Mouse (Mus musculus) stomach, embryonic 15.5 days (tissue): ENCODE results near the gene Gfi1. TPM values are rescaled to one million over a fixed set of nuclear protein-coding genes. Genes with fewer than 3 reads are reported as not detected.
A peak's percentile ranks its signal among the peaks of the same experiment; 100 is the strongest.

Experiments
- ATAC-seq: fragments of 200-750 bp; cut with Nextera tagmentation; 2 replicates; pipeline ENCODE4 v1.8.0; 2017; ENCODE audit warnings: low read depth, moderate number of reproducible peaks, moderate TSS enrichment; ENCODE audit not compliant: insufficient read depth, low FRiP score
- H3K27ac ChIP-seq: fragments of 300-500 bp; sonication (generic); 2 replicates; pipeline ENCODE4 v1.5.1; 2015; ENCODE audit warnings: mild to moderate bottlenecking, inconsistent platforms
- H3K27me3 ChIP-seq: fragments of 300-500 bp; sonication (generic); replicated peaks from 2 replicates; pipeline ENCODE4 v1.6.1; 2015; ENCODE audit warnings: inconsistent platforms
- H3K36me3 ChIP-seq: fragments of 300-500 bp; sonication (generic); 2 replicates; pipeline ENCODE4 v1.6.1; 2015; ENCODE audit warnings: inconsistent platforms
- H3K4me1 ChIP-seq: fragments of 300-500 bp; sonication (generic); 2 replicates; pipeline ENCODE4 v1.6.1; 2015; ENCODE audit warnings: inconsistent platforms
- H3K4me2 ChIP-seq: fragments of 300-500 bp; sonication (generic); 2 replicates; pipeline ENCODE4 v1.6.1; 2015; ENCODE audit warnings: mild to moderate bottlenecking, inconsistent platforms
- H3K4me3 ChIP-seq: fragments of 300-500 bp; sonication (generic); replicated peaks from 2 replicates; pipeline ENCODE4 v1.5.1; 2015; ENCODE audit warnings: inconsistent platforms
- H3K9ac ChIP-seq: fragments of 300-500 bp; sonication (generic); 2 replicates; pipeline ENCODE4 v1.6.1; 2015; ENCODE audit warnings: inconsistent platforms
- H3K9me3 ChIP-seq: fragments of 300-500 bp; sonication (generic); 2 replicates; pipeline ENCODE4 v1.6.1; 2016; ENCODE audit warnings: inconsistent platforms
- WGBS: fragments of 180-500 bp; shearing (Covaris S2); methylation state at CpG from one replicate; pipeline ENCODE4 v1.1.7; 2015; 5-methylcytosine and 5-hydroxymethylcytosine counted together
- polyA plus RNA-seq: library from polyadenylated mRNA; unstranded; fragments of >200 nt; fragmentation: Nextera tagmentation; extraction: Ambion mirVana; gene quantifications from 2 replicates; pipeline ENCODE4 v1.2.1, GENCODE M21; 2015

The Gfi1 gene
- polyA plus RNA-seq, 1 experiment from 2014 or later, result 1.6 TPM

GRCm38 (mm10) chr5:107738296-107738695 lies 12.5 kb upstream of the Gfi1 start:
- H3K4me3 ChIP-seq, result no peak overlapping the region
- no peak overlapping the region for H3K27ac ChIP-seq
- H3K9me3 ChIP-seq, result no peaks in the 10 kb centered on the region
- no peak overlapping the region for H3K9ac ChIP-seq
- WGBS, result 68% methylated on average over 3 of the region's 3 CpGs
- no peaks in the 10 kb centered on the region for H3K4me1 ChIP-seq
- no peak overlapping the region for H3K4me2 ChIP-seq
- H3K36me3 ChIP-seq, result no peaks in the 10 kb centered on the region
- ATAC-seq, result no peak
- H3K27me3 ChIP-seq, result no peaks in the 10 kb centered on the region

GRCm38 (mm10) chr5:107736171-107736570 lies 10.3 kb upstream of the Gfi1 start:
- WGBS, result 82% methylated on average over 5 of the region's 5 CpGs
- ATAC-seq, result no peak
- Histone ChIP-seq H3K36me3 (no peaks in the 10 kb centered on the region), H3K4me3 (no peak overlapping the region), H3K9me3 (no peaks in the 10 kb centered on the region), H3K27ac (no peak overlapping the region), H3K4me1 (no peaks in the 10 kb centered on the region), H3K9ac (no peak overlapping the region), H3K27me3 (0 out of 2 replicates have a peak, but pooled peaks cover 3% of the 10 kb centered on the region), H3K4me2 (no peak overlapping the region)

DNA sequence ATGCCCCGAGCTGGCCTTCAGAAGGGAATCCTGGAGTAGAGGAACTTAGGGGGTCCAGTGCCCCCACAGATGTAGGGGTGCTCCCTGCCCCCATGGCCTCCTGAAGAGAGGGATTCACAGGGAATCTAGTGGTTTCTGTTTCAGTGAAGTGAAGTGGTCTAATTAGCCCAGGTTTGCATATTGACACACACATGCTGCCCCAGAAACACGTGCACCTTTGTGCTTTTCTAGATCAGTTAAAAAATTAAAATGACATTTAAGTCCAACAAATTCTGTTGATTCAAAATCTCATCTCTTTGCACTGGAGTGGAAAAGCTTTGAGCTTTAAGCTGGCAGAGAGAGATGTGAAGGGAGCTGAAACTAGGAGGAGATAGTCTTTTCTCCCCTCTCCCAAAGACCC lies 6.0 kb upstream of the Gfi1 start:
- H3K9me3 ChIP-seq, result no peaks in the 10 kb centered on the region
- peaks cover 20% of the 10 kb centered on the region for H3K27me3 ChIP-seq
- no peak overlapping the region for H3K9ac ChIP-seq
- no peak for ATAC-seq
- H3K4me2 ChIP-seq, result no peak overlapping the region
- H3K4me1 ChIP-seq, result no peaks in the 10 kb centered on the region
- H3K4me3 ChIP-seq, result no peak overlapping the region
- H3K36me3 ChIP-seq, result no peaks in the 10 kb centered on the region
- WGBS, result 33% methylated on average over 2 of the region's 2 CpGs
- H3K27ac ChIP-seq, result no peak overlapping the region

DNA sequence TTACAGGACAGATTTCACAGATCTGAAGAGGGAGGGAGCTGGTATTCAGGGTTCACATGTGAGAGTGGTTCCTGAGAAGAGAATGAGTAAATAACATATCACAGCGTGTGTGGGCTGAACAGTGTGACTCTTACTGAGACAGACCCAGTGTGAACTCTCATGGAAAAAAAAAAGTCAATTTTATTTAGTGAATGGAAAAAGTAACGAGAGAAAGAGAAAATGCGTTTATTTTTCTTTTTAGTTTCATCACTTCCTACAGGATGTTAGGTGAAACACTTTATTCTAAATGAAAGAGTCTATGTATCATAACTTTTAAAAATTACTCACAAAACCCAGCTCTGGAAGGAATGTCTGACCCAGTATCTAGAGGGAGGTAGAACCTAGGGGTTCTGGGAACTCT lies 5.6 kb upstream of the Gfi1 start:
- Histone ChIP-seq H3K4me1 (peaks cover 4% of the 10 kb centered on the region), H3K4me2 (no peak overlapping the region), H3K9me3 (no peaks in the 10 kb centered on the region), H3K36me3 (no peaks in the 10 kb centered on the region), H3K27me3 (peaks cover 24% of the 10 kb centered on the region), H3K27ac (no peak overlapping the region), H3K9ac (no peak overlapping the region), H3K4me3 (no peak overlapping the region)
- ATAC-seq, result no peak
- WGBS, result 45% methylated on average over 3 of the region's 3 CpGs

GRCm38 (mm10) chr5:107727007-107727402 lies 1.2 kb upstream of the Gfi1 start:
- H3K4me1 ChIP-seq, result peaks cover 39% of the 10 kb centered on the region
- H3K4me2 ChIP-seq, result peak overlapping the region; percentile 64
- H3K36me3 ChIP-seq, result no peaks in the 10 kb centered on the region
- no peak overlapping the region for H3K9ac ChIP-seq
- no peak overlapping the region for H3K27ac ChIP-seq
- H3K4me3 ChIP-seq, result peak overlapping the region; percentile 35; the same call in 1 of the 2 replicates
- peaks cover 61% of the 10 kb centered on the region for H3K27me3 ChIP-seq
- ATAC-seq, result no peak
- H3K9me3 ChIP-seq, result no peaks in the 10 kb centered on the region
- 24% methylated on average over 12 of the region's 12 CpGs for WGBS

DNA sequence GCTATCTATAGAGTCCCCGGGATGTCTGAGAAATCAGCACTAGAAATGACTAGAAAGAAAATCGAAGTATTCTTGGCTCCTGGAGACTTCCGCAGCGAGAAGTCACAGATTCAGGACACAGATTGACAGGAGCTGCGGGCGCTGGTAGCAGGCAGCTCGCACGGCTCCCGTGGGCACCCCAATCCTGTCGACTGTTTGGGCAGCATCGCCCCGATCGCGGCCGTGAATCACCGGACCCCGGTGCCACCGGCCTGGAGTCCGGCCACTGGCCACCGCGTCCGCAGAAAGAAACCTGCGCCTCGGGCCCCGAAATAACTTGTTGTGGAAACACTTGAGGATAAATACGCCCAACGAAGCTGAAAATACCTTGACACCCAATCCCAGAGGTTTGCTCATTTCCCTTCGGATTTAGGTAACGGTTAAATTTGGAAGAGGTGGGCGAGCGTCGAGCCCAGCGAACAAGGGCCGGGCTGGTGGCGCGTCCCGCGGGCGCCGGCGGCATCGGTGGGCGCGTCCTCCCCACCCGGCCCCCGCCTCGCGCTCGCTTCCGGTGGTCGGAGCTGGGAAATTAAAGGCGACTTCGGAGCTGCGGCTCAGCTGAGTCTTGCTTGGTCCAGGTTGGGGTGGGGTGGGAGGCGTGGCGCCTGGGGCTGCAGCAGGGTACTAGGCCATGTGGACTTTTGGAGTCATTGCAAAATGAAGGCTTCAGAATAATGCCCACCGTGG lies 608 bp upstream of the Gfi1 start:
- peaks cover 64% of the 10 kb centered on the region for H3K27me3 ChIP-seq
- under 1% methylated on average over 57 of the region's 57 CpGs for WGBS

DNA sequence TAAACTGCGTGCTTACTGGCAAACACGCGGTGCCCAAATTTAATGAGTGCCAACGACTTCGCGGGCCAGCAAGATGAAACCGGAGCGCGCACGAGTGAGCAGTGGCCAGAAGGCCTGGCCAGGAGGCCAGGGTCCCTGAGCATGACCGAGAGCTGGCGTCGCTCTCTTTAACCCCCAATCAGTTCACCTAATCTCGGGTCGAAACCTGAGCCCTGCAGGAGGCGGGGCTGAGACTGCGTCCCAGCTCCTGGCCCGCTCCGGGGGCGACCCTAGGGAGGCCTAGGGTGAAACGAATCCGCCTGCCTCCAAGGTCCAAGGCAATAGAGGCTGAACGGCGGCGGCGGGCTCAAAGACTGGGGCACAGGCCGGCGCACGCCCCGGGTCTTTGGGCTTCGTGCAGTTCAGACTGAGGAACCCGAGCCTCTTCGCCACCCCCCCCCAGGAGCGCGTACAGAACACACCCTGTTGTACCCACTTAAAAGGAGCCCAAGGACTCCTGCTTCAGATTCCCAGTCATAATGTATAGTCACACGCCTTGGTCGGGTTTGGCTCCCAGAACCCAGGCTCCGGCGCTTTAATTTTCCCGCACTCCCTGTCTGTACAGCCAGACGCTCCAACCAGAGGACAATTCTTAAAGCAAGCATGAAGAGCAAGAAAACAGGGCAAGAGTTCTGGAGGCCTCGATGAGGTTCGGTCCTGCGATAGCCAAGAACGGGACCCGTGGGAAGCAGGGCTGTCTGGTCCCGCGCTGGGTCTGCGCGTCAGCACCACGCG lies 988 bp downstream of the Gfi1 start:
- no peaks in the 10 kb centered on the region for H3K9me3 ChIP-seq
- H3K4me2 ChIP-seq, result peak overlapping the region; percentile 64
- ATAC-seq, result 0 out of 2 replicates have a peak, but pooled peaks have one; percentile 41
- peak overlapping the region; percentile 35 for H3K4me3 ChIP-seq
- peaks cover 76% of the 10 kb centered on the region for H3K27me3 ChIP-seq
- H3K9ac ChIP-seq, result no peak overlapping the region
- 1% methylated on average over 52 of the region's 52 CpGs for WGBS
- peaks cover 57% of the 10 kb centered on the region for H3K4me1 ChIP-seq
- no peaks in the 10 kb centered on the region for H3K36me3 ChIP-seq
- H3K27ac ChIP-seq, result peak overlapping the region; percentile 54

More for the DNA sequence above, 608 bp upstream of the Gfi1 start:
- peak overlapping the region; percentile 35 for H3K4me3 ChIP-seq
- H3K4me2 ChIP-seq, result peak overlapping the region; percentile 64
- peaks cover 43% of the 10 kb centered on the region for H3K4me1 ChIP-seq
- no peak overlapping the region for H3K9ac ChIP-seq
- no peaks in the 10 kb centered on the region for H3K9me3 ChIP-seq
- H3K36me3 ChIP-seq, result no peaks in the 10 kb centered on the region
- no peak overlapping the region for H3K27ac ChIP-seq
- no peak for ATAC-seq

DNA sequence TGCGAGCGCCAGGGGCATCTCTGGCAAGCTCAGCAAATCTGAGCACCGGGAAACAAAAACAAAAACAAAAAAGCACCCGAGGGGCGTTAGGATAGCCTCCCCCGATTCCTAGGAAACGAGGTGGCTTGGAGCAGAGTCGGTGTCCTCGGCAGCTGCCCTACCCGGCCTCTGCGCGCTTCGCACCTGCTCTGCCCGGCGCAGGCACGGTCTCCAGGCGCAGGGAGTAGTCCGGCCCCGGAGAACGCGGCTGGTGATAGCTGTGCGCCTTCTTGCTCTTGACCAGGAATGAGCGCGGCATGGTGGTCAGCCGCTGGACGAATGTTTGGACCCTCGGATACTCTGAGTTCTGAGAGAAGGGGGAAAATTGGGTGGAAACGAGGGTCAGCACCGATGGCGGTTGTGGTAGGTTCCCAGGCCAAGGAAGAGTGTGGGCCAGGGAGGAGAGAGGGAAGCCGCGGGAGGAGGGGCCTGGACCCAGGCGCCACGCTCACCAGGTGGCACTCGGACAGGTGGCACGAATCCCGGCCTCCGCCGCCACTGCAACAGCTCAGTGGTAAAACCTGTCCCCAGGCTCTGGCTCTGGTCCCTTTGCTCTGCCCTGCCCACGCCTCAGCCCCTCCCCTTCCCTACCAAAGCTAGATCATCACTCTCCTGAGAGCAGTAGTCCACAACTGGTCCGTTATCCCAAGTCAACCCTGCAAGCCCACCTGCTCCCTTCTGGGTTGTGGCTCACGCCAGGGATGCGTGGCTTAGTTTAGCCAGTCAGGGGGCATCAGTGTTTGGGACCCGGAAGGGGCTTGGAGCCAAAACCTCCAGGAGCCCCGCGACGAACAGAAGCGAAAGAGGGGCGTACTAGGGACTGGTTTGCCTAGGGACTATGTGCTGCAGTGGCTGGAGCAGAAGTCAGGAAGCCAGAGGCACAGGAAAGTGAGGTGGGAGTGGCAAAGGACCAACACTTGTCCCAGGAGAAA lies 2.0 kb downstream of the Gfi1 start:
- 1% methylated on average over 49 of the region's 49 CpGs for WGBS
- peak overlapping the region; percentile 35 for H3K4me3 ChIP-seq
- no peak overlapping the region for H3K9ac ChIP-seq
- H3K4me1 ChIP-seq, result peaks cover 60% of the 10 kb centered on the region
- H3K27me3 ChIP-seq, result peaks cover 80% of the 10 kb centered on the region
- no peaks in the 10 kb centered on the region for H3K36me3 ChIP-seq
- no peak overlapping the region for H3K27ac ChIP-seq
- no peaks in the 10 kb centered on the region for H3K9me3 ChIP-seq
- peak; percentile 54; the same call in 1 of the 2 replicates for ATAC-seq
- H3K4me2 ChIP-seq, result peak overlapping the region; percentile 64

DNA sequence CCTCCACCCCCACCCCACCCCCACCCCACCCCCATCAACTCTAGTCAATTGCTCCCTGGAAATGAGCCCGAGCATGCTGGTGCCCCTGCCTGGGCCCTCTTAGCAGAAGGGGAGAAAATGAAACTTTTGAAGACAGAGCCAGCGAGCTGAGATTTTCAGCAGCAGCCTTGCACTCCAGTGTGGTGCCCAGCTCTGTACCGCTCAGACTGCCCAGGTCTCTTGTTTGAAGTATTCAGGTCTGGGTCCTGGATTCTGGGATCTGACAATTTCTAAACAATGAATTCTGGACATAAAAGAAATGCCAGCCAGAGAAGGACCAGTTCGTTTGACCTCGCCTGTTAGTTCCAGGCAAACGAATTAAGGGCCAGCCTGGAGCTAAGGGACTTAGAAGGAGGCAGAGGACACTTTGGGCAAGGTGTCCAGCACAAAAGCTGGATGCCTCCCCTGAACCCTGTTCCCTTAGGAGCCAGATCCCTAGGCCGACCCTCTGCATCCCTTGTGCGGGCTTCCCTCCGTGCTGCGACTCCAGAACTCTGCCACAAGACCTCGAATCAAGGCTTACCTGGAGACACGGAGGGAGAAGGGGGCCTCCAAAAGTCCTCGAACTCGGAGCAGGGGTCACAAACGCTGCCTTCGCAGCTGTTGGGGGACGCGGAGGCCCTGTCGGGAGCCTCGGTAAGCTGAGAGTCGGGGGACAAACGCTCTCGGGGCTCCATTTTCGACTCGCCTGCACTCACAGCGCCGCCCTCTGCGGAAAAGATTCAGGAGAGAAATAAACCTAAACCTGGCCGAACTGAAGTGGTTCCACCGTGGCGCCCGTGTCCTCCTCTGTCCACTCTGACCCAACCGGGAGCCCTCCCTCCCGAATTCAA lies 2.9 kb downstream of the Gfi1 start:
- Histone ChIP-seq H3K4me1 (peaks cover 60% of the 10 kb centered on the region), H3K4me2 (peak overlapping the region; percentile 64), H3K36me3 (no peaks in the 10 kb centered on the region), H3K27ac (no peak overlapping the region), H3K9ac (no peak overlapping the region), H3K9me3 (no peaks in the 10 kb centered on the region), H3K4me3 (peak overlapping the region; percentile 35), H3K27me3 (peaks cover 74% of the 10 kb centered on the region)
- WGBS, result 2% methylated on average over 34 of the region's 34 CpGs
- no peak for ATAC-seq

GRCm38 (mm10) chr5:107721638-107722011 lies 4.2 kb downstream of the Gfi1 start:
- H3K9me3 ChIP-seq, result no peaks in the 10 kb centered on the region
- no peak overlapping the region for H3K9ac ChIP-seq
- no peaks in the 10 kb centered on the region for H3K36me3 ChIP-seq
- no peak overlapping the region for H3K27ac ChIP-seq
- H3K4me3 ChIP-seq, result peak overlapping the region; percentile 37
- H3K27me3 ChIP-seq, result peaks cover 76% of the 10 kb centered on the region
- ATAC-seq, result no peak
- peaks cover 60% of the 10 kb centered on the region for H3K4me1 ChIP-seq
- peak overlapping the region; percentile 70 for H3K4me2 ChIP-seq
- 5% methylated on average over 33 of the region's 33 CpGs for WGBS
